Mouse (Mus musculus) ES-Bruce4 (cell line): ENCODE measurements around the gene Magi2.

Experiments
- CTCF ChIP-seq: IDR thresholded peaks from one replicate; pipeline ENCODE4 v1.8.1; 2011; ENCODE audit warnings: low read depth, low read length
- POLR2A ChIP-seq: IDR thresholded peaks from one replicate; pipeline ENCODE4 v1.8.1; 2011; ENCODE audit warnings: low read length; ENCODE audit not compliant: insufficient read depth

- TF ChIP-seq CTCF: no peak
- no peak for TF ChIP-seq POLR2A
Measured at GRCm38 (mm10) chr5:20496924-20497323, 1270.1 kb downstream of the Magi2 start.
